Mouse (Mus musculus) forebrain, postnatal 0 days (tissue): ENCODE data around the gene Txndc16. TPM values are rescaled to one million over a fixed set of nuclear protein-coding genes. Genes with fewer than 3 reads are reported as not detected.
A peak's percentile ranks its signal among the peaks of the same experiment; 100 is the strongest.

Experiments used
- ATAC-seq: fragments of 200-750 bp; cut with Nextera tagmentation; 2 replicates; pipeline ENCODE4 v1.8.0; 2017; ENCODE audit warnings: mild to moderate bottlenecking, moderate library complexity
- DNase-seq: peaks from one replicate; pipeline ENCODE4 v3.0.0-alpha.2; 2015
- H3K27ac ChIP-seq: fragments of 300-500 bp; sonication (generic); 2 replicates; pipeline ENCODE4 v1.5.1; 2014; ENCODE audit warnings: low read depth, mild to moderate bottlenecking, antibody characterized with exemption, low read length, moderate library complexity, mixed read lengths
- H3K27me3 ChIP-seq: fragments of 300-500 bp; sonication (generic); 2 replicates; pipeline ENCODE4 v1.6.1; 2014; ENCODE audit warnings: mild to moderate bottlenecking, low read length, mixed read lengths; ENCODE audit not compliant: insufficient read depth
- H3K36me3 ChIP-seq: fragments of 300-500 bp; sonication (generic); 2 replicates; pipeline ENCODE4 v1.6.1; 2014; ENCODE audit warnings: mild to moderate bottlenecking, moderate library complexity; ENCODE audit not compliant: insufficient read depth
- H3K4me1 ChIP-seq: fragments of 300-500 bp; sonication (generic); 2 replicates; pipeline ENCODE4 v1.6.1; 2014; ENCODE audit warnings: antibody characterized with exemption; ENCODE audit not compliant: insufficient read depth
- H3K4me2 ChIP-seq: fragments of 300-500 bp; sonication (generic); 2 replicates; pipeline ENCODE4 v1.6.1; 2014; ENCODE audit warnings: low read depth, mild to moderate bottlenecking, moderate library complexity
- H3K4me3 ChIP-seq: fragments of 300-500 bp; sonication (generic); 2 replicates; pipeline ENCODE4 v1.5.1; 2014; ENCODE audit warnings: low read depth, low read length, mixed read lengths
- H3K9ac ChIP-seq: fragments of 300-500 bp; sonication (generic); 2 replicates; pipeline ENCODE4 v1.6.1; 2014; ENCODE audit warnings: mild to moderate bottlenecking
- H3K9me3 ChIP-seq: fragments of 300-500 bp; sonication (generic); 2 replicates; pipeline ENCODE4 v1.6.1; 2016; ENCODE audit warnings: low read length
- CTCF ChIP-seq: sonication (generic); IDR thresholded peaks from 2 replicates; pipeline ENCODE4 v1.5.1; 2016; ENCODE audit warnings: antibody characterized with exemption, control low read depth, low read depth
- WGBS: fragments of 180-500 bp; shearing (Covaris S2); extraction: QIAGEN DNeasy Blood & Tissue Kit; methylation state at CpG from one replicate; pipeline ENCODE4 v1.1.7; 2014; 5-methylcytosine and 5-hydroxymethylcytosine counted together
- polyA plus RNA-seq: library from polyadenylated mRNA; unstranded; fragments of >200 nt; fragmentation: Nextera tagmentation; extraction: Ambion mirVana; gene quantifications from 2 replicates; pipeline ENCODE4 v1.2.1, GENCODE M21; 2015
- total RNA-seq: library from RNA; depleted of rRNA; stranded (reverse); fragments of >200 nt; gene quantifications from 2 replicates; pipeline ENCODE4 v1.2.3, GENCODE M21; 2014

Gene Txndc16
- total and polyA plus RNA-seq, 2 experiments from 2014 or later = 32.5 to 61.2 TPM

DNA sequence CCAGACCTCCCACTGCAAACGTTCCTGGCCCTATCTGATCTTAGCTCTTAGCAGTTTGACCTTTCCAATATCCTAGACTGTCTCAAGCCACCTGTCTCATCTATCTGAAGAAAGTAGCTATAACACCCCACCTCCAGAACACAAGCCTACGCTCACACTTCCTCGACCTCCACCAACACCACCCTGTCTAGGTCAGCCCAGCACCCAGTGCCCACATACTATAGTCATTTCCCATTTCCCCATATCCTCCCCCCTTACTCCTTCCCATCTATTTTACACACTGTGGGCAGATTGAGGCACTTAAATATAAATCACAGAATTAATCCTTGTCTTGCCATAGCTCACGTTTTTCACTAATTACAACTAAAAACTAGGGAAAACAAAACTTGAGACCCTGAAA is 38.5 kb downstream of the Txndc16 start:
- WGBS = 88% methylated on average over 4 of the region's 4 CpGs
- H3K27me3 ChIP-seq = no peaks in the 10 kb centered on the region
- peaks cover 6% of the 10 kb centered on the region for H3K36me3 ChIP-seq
- H3K27ac ChIP-seq = no peak overlapping the region
- TF ChIP-seq CTCF = no peak
- H3K4me3 ChIP-seq = no peak overlapping the region
- H3K9me3 ChIP-seq = no peaks in the 10 kb centered on the region
- no peak overlapping the region for H3K4me2 ChIP-seq
- DNase-seq = no peak
- no peak for ATAC-seq
- no peak overlapping the region for H3K9ac ChIP-seq
- no peaks in the 10 kb centered on the region for H3K4me1 ChIP-seq

DNA sequence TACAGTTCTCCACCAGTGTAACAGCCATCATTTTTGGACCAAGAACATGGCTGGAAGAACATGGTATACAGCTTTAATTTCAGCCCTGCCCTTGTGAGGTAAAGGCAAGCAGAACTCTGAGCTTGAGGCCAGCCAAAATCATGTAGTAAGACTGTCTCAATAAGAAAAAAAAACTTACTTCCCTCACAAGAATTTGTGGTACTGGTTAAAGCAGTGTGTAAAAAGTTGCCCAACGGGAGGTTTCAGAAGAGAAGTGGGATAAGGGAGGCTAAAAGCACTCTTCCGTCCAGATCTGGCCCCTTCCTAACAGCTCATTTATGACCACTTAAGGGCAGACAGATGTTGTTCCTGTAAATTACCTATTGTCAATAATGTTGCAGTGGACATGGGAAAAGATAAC is 40.5 kb downstream of the Txndc16 start:
- no peak for TF ChIP-seq CTCF
- no peak for ATAC-seq
- H3K9ac ChIP-seq = no peak overlapping the region

DNA sequence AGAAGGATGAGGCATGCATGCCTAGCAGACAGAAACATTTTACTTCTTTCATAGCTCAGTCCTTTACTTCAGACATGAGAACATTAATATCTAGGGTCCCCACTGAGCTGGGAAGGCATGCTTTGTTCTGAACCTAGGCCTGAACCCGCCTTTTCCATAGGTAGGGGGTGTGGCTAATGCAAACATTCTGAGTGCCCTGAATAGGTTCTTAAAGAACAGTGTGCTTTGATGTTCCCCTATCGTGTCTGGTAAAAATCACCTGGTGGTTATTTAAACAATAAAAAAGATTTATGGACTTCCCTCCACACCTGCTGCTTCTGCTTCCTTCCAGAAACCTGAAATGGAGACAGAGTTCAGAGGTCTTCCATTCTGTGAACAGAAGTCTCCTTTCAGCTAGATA is 40.9 kb downstream of the Txndc16 start:
- 74% methylated on average over 2 of the region's 2 CpGs for WGBS
- H3K27ac ChIP-seq = no peak overlapping the region
- peaks cover 6% of the 10 kb centered on the region for H3K36me3 ChIP-seq
- TF ChIP-seq CTCF = no peak
- no peak overlapping the region for H3K4me2 ChIP-seq
- no peak overlapping the region for H3K9ac ChIP-seq
- H3K9me3 ChIP-seq = no peaks in the 10 kb centered on the region
- H3K27me3 ChIP-seq = no peaks in the 10 kb centered on the region
- DNase-seq = no peak
- no peak for ATAC-seq
- H3K4me1 ChIP-seq = no peaks in the 10 kb centered on the region
- no peak overlapping the region for H3K4me3 ChIP-seq

More for the DNA sequence above, 40.5 kb downstream of the Txndc16 start:
- no peak overlapping the region for H3K27ac ChIP-seq
- no peak overlapping the region for H3K4me2 ChIP-seq
- no peaks in the 10 kb centered on the region for H3K4me1 ChIP-seq
- no peaks in the 10 kb centered on the region for H3K9me3 ChIP-seq
- no peaks in the 10 kb centered on the region for H3K27me3 ChIP-seq
- no peak for DNase-seq
- H3K36me3 ChIP-seq = peaks cover 6% of the 10 kb centered on the region
- WGBS = 96% methylated on average over 2 of the region's 2 CpGs
- H3K4me3 ChIP-seq = no peak overlapping the region

DNA sequence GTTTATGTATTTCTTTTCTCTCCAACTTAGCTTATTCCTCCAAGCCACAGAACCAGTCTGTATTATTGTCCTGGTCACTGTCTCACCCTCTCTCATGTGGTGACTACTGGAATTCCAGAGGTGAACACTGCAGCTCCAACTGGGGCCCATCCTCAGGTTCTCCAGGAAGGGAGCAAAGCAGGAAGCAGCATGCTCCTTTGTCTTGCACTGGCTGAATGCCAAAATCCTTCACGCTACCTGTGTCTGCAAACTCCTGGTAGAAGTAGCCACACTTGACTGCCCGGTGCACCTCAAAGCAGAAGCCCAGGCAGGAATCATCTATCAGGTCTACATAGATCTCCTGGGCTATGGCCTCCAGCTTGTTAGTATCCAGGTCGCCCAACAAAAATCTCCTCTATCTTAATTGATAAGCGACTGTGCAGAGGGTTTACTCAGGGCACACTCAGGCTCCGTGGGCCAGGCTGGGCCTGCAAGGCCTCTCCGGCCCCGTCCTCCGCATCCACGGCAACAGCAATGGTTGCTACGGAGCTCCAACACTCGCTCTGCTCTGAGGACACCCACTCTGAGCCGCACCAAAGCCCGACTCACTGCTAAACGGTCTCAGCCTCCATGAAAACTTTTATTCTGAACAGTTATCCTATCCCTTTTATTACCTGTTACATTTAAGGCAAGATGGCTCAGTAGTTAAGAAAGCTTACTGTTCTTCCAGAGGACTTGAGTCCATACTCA is 45.0 kb downstream of the Txndc16 start:
- no peak overlapping the region for H3K9ac ChIP-seq
- no peaks in the 10 kb centered on the region for H3K36me3 ChIP-seq
- H3K4me3 ChIP-seq = no peak overlapping the region
- no peak for DNase-seq
- no peak for ATAC-seq
- WGBS = 71% methylated on average over 14 of the region's 14 CpGs
- H3K27me3 ChIP-seq = no peaks in the 10 kb centered on the region
- no peaks in the 10 kb centered on the region for H3K4me1 ChIP-seq
- H3K4me2 ChIP-seq = no peak overlapping the region
- H3K9me3 ChIP-seq = no peaks in the 10 kb centered on the region
- TF ChIP-seq CTCF = no peak
- no peak overlapping the region for H3K27ac ChIP-seq

DNA sequence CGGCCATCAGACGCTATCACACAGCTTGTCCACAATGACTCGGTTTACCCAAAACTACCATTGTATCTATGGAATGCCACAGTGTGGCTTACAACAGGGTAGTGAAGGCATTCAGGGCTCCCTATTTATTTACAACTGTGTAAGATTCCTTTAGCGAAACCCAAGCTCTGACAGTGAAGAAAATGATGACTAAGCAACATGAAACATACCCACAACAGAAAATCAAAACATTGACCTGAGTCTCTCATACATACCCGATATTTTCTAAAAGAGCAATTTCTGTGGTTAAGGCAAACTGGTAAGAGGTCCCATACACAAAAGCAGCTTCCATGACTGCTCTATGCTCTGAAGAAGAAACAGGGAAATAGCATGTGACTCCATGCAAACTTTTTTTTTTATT is 47.9 kb downstream of the Txndc16 start:
- Histone ChIP-seq H3K4me2 (no peak overlapping the region), H3K4me1 (no peaks in the 10 kb centered on the region), H3K27me3 (no peaks in the 10 kb centered on the region), H3K36me3 (no peaks in the 10 kb centered on the region), H3K4me3 (no peak overlapping the region), H3K27ac (no peak overlapping the region), H3K9me3 (no peaks in the 10 kb centered on the region), H3K9ac (no peak overlapping the region)
- no peak for DNase-seq
- no peak for TF ChIP-seq CTCF
- WGBS = over 99% methylated on average over 5 of the region's 5 CpGs
- no peak for ATAC-seq

DNA sequence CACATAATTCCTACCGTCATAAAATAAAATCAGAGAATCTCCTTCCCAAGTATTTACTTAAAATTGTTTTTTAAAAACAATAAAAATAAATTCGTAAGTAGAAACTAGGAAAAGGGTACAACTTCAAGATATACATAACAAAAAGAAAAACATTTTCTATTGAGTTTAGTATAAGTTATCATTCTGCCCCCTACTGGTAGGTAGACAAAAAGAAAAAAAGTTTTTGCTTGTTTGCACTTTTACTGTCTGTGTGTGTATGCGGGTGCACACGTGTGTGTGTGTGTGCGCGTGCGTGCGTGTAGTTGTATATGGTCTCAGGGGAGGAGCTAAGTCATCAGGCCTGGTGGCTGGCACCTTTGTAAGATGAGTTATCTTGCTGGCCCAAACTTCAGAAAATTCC is 52.8 kb downstream of the Txndc16 start:
- no peak overlapping the region for H3K9ac ChIP-seq
- ATAC-seq (no peak), DNase-seq (no peak)
- no peak overlapping the region for H3K27ac ChIP-seq
- H3K36me3 ChIP-seq = peaks cover 11% of the 10 kb centered on the region; the same call in 1 of the 2 replicates
- no peak overlapping the region for H3K4me2 ChIP-seq
- no peaks in the 10 kb centered on the region for H3K9me3 ChIP-seq
- H3K27me3 ChIP-seq = no peaks in the 10 kb centered on the region
- no peak overlapping the region for H3K4me3 ChIP-seq
- peak; percentile 37 for TF ChIP-seq CTCF
- no peaks in the 10 kb centered on the region for H3K4me1 ChIP-seq
- WGBS = 88% methylated on average over 8 of the region's 8 CpGs

DNA sequence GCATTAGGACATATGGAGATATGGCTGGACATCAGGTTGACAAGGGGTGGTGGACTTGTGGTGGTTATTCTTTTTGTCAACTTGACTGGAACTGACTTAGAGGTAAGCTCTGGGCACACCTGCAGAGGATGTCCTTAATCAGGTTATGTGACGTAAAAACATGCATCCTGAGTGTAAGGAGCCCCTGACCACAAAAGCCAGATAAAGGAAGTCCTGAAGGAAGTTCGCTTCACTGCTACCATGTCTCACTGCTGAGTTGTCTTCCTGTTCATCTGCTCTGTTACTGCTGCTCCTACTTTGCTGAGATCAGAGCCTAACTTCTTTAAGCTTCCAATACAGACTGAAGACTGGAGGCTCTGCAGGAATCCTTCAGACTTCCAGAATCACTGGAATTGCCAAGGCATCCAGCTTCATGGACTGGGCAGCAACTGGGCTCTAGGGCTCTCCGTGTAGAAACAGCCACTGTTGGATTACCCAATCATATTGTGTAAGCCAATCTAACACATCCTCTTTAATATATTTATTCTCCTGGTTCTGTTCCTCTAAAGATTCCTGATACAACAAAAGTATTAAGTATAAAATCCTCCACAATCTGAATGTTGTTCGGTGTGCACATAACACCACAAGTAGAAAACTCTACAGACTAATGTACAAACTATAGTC is 64.5 kb downstream of the Txndc16 start:
- 83% methylated on average over 4 of the region's 4 CpGs for WGBS
- no peak for TF ChIP-seq CTCF
- DNase-seq (no peak), ATAC-seq (no peak)
- Histone ChIP-seq H3K4me3 (no peak overlapping the region), H3K27ac (no peak overlapping the region), H3K4me2 (no peak overlapping the region), H3K27me3 (no peaks in the 10 kb centered on the region), H3K36me3 (peaks cover 4% of the 10 kb centered on the region; the same call in 1 of the 2 replicates), H3K9me3 (no peaks in the 10 kb centered on the region), H3K4me1 (no peaks in the 10 kb centered on the region), H3K9ac (no peak overlapping the region)
